11 mouse cellular contexts compared by ENCODE assay signal in genomic region chr2:158154641-158155040, GRCm38 (mm10). TPM values are rescaled to one million over a fixed set of nuclear protein-coding genes. Genes with fewer than 3 reads are reported as not detected.
DNase-seq lines count a peak whose midpoint lies in the region; ATAC-seq and TF ChIP-seq lines count a peak whose summit lies in the region.
"Had no signal": no experiment of that assay in that cellular context is flagged by ENCODE, and none has a peak within 500 bp of the region (broad histone marks: within the 10 kb centered on the region; RNA-seq: fewer than 3 reads in every experiment).

No protein-coding gene starts in this region.

- peaks cover 46% of the 10 kb centered on the region for H3K4me1 ChIP-seq in hindbrain, embryonic 10.5 days (replicated peaks)
- H3K4me1 ChIP-seq in hindbrain, embryonic 13.5 days (replicated peaks): peaks cover 17% of the 10 kb centered on the region
- H3K4me1 ChIP-seq in E14TG2a.4 (replicated peaks; ENCODE audit: low read depth, low read length): peaks cover 71% of the 10 kb centered on the region
- peaks cover 33% of the 10 kb centered on the region for H3K4me1 ChIP-seq in embryonic facial prominence, embryonic 10.5 days
- H3K4me1 ChIP-seq in liver, embryonic 15.5 days (replicated peaks): peaks cover 55% of the 10 kb centered on the region

- H3K27me3 ChIP-seq in hindbrain, embryonic 10.5 days (ENCODE audit: insufficient read depth, poor library complexity, severe bottlenecking): no peaks in the 10 kb centered on the region; the same call in 1 of the 2 replicates
- H3K27me3 ChIP-seq in hindbrain, embryonic 13.5 days: no peaks in the 10 kb centered on the region
- H3K27me3 ChIP-seq in E14TG2a.4 (ENCODE audit: insufficient read depth, low read length): no peaks in the 10 kb centered on the region
- H3K27me3 ChIP-seq in embryonic facial prominence, embryonic 10.5 days (replicated peaks; ENCODE audit: low read depth, poor library complexity, severe bottlenecking): no peaks in the 10 kb centered on the region
- no peaks in the 10 kb centered on the region for H3K27me3 ChIP-seq in liver, embryonic 15.5 days
- H3K27me3 ChIP-seq: heart, embryonic 15.5 days had no signal

- H3K9ac ChIP-seq in hindbrain, embryonic 13.5 days: no peak overlapping the region
- no peak overlapping the region for H3K9ac ChIP-seq in liver, embryonic 15.5 days

- DNase-seq in hindbrain, embryonic 10.5 days (ENCODE audit: low spot score): no peak
- no peak for DNase-seq in embryonic facial prominence, embryonic 10.5 days (ENCODE audit: low spot score)
- DNase-seq in gastrocnemius, adult 8-10 months (ENCODE audit: low spot score in 2 of 2): no peak
- DNase-seq in left cerebral cortex, adult 11 months (ENCODE audit: low spot score): no peak
- DNase-seq in gastrocnemius, postnatal 25 days: no peak
- DNase-seq: kidney, postnatal 14 days; right cerebral cortex, postnatal 14 days had no signal

- ATAC-seq in hindbrain, embryonic 13.5 days (ENCODE audit: low FRiP score): no peak
- ATAC-seq in liver, embryonic 15.5 days (ENCODE audit: insufficient read depth): no peak

- H3K4me3 ChIP-seq in hindbrain, embryonic 10.5 days: no peak overlapping the region
- H3K4me3 ChIP-seq in hindbrain, embryonic 13.5 days: no peak overlapping the region
- peak overlapping the region; percentile 66 for H3K4me3 ChIP-seq in E14TG2a.4 (replicated peaks; ENCODE audit: low read length)
- H3K4me3 ChIP-seq in embryonic facial prominence, embryonic 10.5 days: no peak overlapping the region
- H3K4me3 ChIP-seq in liver, embryonic 15.5 days (replicated peaks): no peak overlapping the region

- no peak overlapping the region for H3K4me2 ChIP-seq in hindbrain, embryonic 13.5 days
- peak overlapping the region; percentile 88 for H3K4me2 ChIP-seq in liver, embryonic 15.5 days

- no peak for TF ChIP-seq CTCF in E14TG2a.4 (conservative IDR thresholded peaks at IDR 0.05; ENCODE audit: low read length)

- no peaks in the 10 kb centered on the region for H3K36me3 ChIP-seq in hindbrain, embryonic 10.5 days
- H3K36me3 ChIP-seq in hindbrain, embryonic 13.5 days: no peaks in the 10 kb centered on the region
- H3K36me3 ChIP-seq in E14TG2a.4 (ENCODE audit: insufficient read depth, low read length): no peaks in the 10 kb centered on the region
- no peaks in the 10 kb centered on the region for H3K36me3 ChIP-seq in embryonic facial prominence, embryonic 10.5 days (replicated peaks)
- H3K36me3 ChIP-seq in liver, embryonic 15.5 days (replicated peaks): no peaks in the 10 kb centered on the region
- H3K36me3 ChIP-seq: heart, embryonic 15.5 days had no signal

- 52% methylated on average over 8 of the region's 8 CpGs for WGBS in hindbrain, embryonic 10.5 days
- WGBS in hindbrain, embryonic 13.5 days: 38% methylated on average over 8 of the region's 8 CpGs
- WGBS in embryonic facial prominence, embryonic 10.5 days: 57% methylated on average over 8 of the region's 8 CpGs
- 65% methylated on average over 8 of the region's 8 CpGs for WGBS in liver, embryonic 15.5 days (ENCODE audit: insufficient replicate concordance)

- peaks cover 7% of the 10 kb centered on the region for H3K9me3 ChIP-seq in hindbrain, embryonic 10.5 days
- H3K9me3 ChIP-seq in hindbrain, embryonic 13.5 days: no peaks in the 10 kb centered on the region
- H3K9me3 ChIP-seq in E14TG2a.4 (ENCODE audit: low read length): peaks cover 5% of the 10 kb centered on the region
- H3K9me3 ChIP-seq in embryonic facial prominence, embryonic 10.5 days: peaks cover 6% of the 10 kb centered on the region; the same call in 1 of the 2 replicates
- H3K9me3 ChIP-seq in liver, embryonic 15.5 days (replicated peaks): no peaks in the 10 kb centered on the region; the same call in 1 of the 2 replicates
- H3K9me3 ChIP-seq: heart, embryonic 15.5 days had no signal

- peak overlapping the region; percentile 87 for H3K27ac ChIP-seq in hindbrain, embryonic 10.5 days
- no peak overlapping the region for H3K27ac ChIP-seq in hindbrain, embryonic 13.5 days
- peak overlapping the region; percentile 88 for H3K27ac ChIP-seq in embryonic facial prominence, embryonic 10.5 days (replicated peaks)
- peak overlapping the region; percentile 81; the same call in 1 of the 2 replicates for H3K27ac ChIP-seq in liver, embryonic 15.5 days (replicated peaks)

RNA-seq across cellular contexts. Expression of gene Tgm2, which starts 8.4 kb away (rescaled TPM):
- 7.5 and 10.2 TPM in 2 replicates for polyA plus RNA-seq in hindbrain, embryonic 10.5 days (2016; fragmentation: Nextera tagmentation; extraction: Ambion mirVana)
- 10.1 TPM in 2 replicates for polyA plus RNA-seq in hindbrain, embryonic 13.5 days (2015; fragmentation: Nextera tagmentation; extraction: Ambion mirVana)
- polyA plus RNA-seq in embryonic facial prominence, embryonic 10.5 days (2016; fragmentation: Nextera tagmentation; extraction: Ambion mirVana): 6.4 and 7.8 TPM in 2 replicates
- 67.7 and 77.8 TPM in 2 replicates for polyA plus RNA-seq in liver, embryonic 15.5 days (2015; fragmentation: Nextera tagmentation; extraction: Ambion mirVana)
- total RNA-seq in gastrocnemius, adult 8-10 months (2022): 10 to 100 TPM; 27.0 to 55.7 (median 39.4) TPM
- total RNA-seq in gastrocnemius, postnatal 25 days (2021): 10 to 100 TPM; 47.9 to 52.3 TPM
